Mouse (Mus musculus): ENCODE measurements around the gene Dtx1.

Dtx1 gene

GRCm38 (mm10) chr5:120711827-120712226 is at the start of gene Dtx1:
TSS of gene Dtx1 (minus strand) at chr5:120711927.
- DNase-seq (ENCODE audit: low read depth, low spot score) = no peak

- no peak for DNase-seq (ENCODE audit: low read depth, low spot score)
These were observed 42.5 kb upstream of the Dtx1 start for GRCm38 (mm10) chr5:120754215-120754614.

GRCm38 (mm10) chr5:120752786-120753185 is 41.1 kb upstream of the Dtx1 start:
- DNase-seq (ENCODE audit: low read depth, low spot score) = no peak

- peak; percentile 88 for DNase-seq (ENCODE audit: low read depth, low spot score)
These were observed 39.5 kb upstream of the Dtx1 start for GRCm38 (mm10) chr5:120751206-120751605.

- peak; percentile 23 for DNase-seq (ENCODE audit: low read depth, low spot score)
These were observed 38.0 kb upstream of the Dtx1 start, which contains the start of gene Oas2 for GRCm38 (mm10) chr5:120749688-120750087. TSS of gene Oas2 (minus strand) at chr5:120749853.

GRCm38 (mm10) chr5:120746451-120746850 is 34.7 kb upstream of the Dtx1 start:
- peak; percentile 74 for DNase-seq (ENCODE audit: low read depth, low spot score)

GRCm38 (mm10) chr5:120742125-120742524 is 30.4 kb upstream of the Dtx1 start:
- peak; percentile 84 for DNase-seq (ENCODE audit: low read depth, low spot score)

GRCm38 (mm10) chr5:120734380-120734990 is 22.8 kb upstream of the Dtx1 start:
- peak; percentile 83 for DNase-seq (ENCODE audit: low read depth, low spot score)

GRCm38 (mm10) chr5:120733696-120734095 is 22.0 kb upstream of the Dtx1 start:
- peak; percentile 66 for DNase-seq (ENCODE audit: low read depth, low spot score)

GRCm38 (mm10) chr5:120732740-120733139 is 21.0 kb upstream of the Dtx1 start:
- peak; percentile 95 for DNase-seq (ENCODE audit: low read depth, low spot score)

GRCm38 (mm10) chr5:120729319-120729718 is 17.6 kb upstream of the Dtx1 start:
- no peak for DNase-seq (ENCODE audit: low read depth, low spot score)

GRCm38 (mm10) chr5:120725811-120726455 is 14.2 kb upstream of the Dtx1 start:
- DNase-seq (ENCODE audit: low read depth, low spot score) = peak; percentile 85

- peak; percentile 80 for DNase-seq (ENCODE audit: low read depth, low spot score)
These were observed 9.3 kb upstream of the Dtx1 start for GRCm38 (mm10) chr5:120721005-120721404.

- peak; percentile 68 for DNase-seq (ENCODE audit: low read depth, low spot score)
These were observed 7.1 kb upstream of the Dtx1 start for GRCm38 (mm10) chr5:120718600-120719378.

GRCm38 (mm10) chr5:120717136-120717535 is 5.4 kb upstream of the Dtx1 start:
- DNase-seq (ENCODE audit: low read depth, low spot score) = no peak

GRCm38 (mm10) chr5:120714314-120714713 is 2.6 kb upstream of the Dtx1 start:
- peak; percentile 76 for DNase-seq (ENCODE audit: low read depth, low spot score)

- no peak for DNase-seq (ENCODE audit: low read depth, low spot score)
These were observed 994 bp upstream of the Dtx1 start for GRCm38 (mm10) chr5:120712721-120713120.

GRCm38 (mm10) chr5:120711416-120711815 is 311 bp downstream of the Dtx1 start:
- peak; percentile 34 for DNase-seq (ENCODE audit: low read depth, low spot score)

- DNase-seq (ENCODE audit: low read depth, low spot score) = no peak
These were observed 890 bp downstream of the Dtx1 start for GRCm38 (mm10) chr5:120710826-120711248.

- no peak for DNase-seq (ENCODE audit: low read depth, low spot score)
These were observed 1.4 kb downstream of the Dtx1 start for GRCm38 (mm10) chr5:120710161-120710825.

GRCm38 (mm10) chr5:120706976-120707375 is 4.8 kb downstream of the Dtx1 start:
- DNase-seq (ENCODE audit: low read depth, low spot score) = peak; percentile 61

GRCm38 (mm10) chr5:120706541-120706940 is 5.2 kb downstream of the Dtx1 start:
- DNase-seq (ENCODE audit: low read depth, low spot score) = peak; percentile 39
